ENCODE assay signal across 8 mouse cellular contexts in genomic region chr13:95389866-95390865, GRCm38 (mm10). TPM values are rescaled to one million over a fixed set of nuclear protein-coding genes. Genes with fewer than 3 reads are reported as not detected.
A peak's percentile ranks its signal among the peaks of the same experiment; 100 is the strongest.
DNase-seq lines count a peak whose midpoint lies in the region; ATAC-seq and TF ChIP-seq lines count a peak whose summit lies in the region.

No protein-coding gene starts in this region.

- no peak for ATAC-seq in limb, embryonic 11.5 days (ENCODE audit: insufficient number of reproducible peaks, low FRiP score, low TSS enrichment, low read depth)
- ATAC-seq in midbrain, embryonic 15.5 days (replicated peaks) = peak; percentile 74

- H3K4me3 ChIP-seq in embryonic facial prominence, embryonic 10.5 days = peak overlapping the region; percentile 18; the same call in 1 of the 2 replicates
- H3K4me3 ChIP-seq in kidney, adult 2 months (ENCODE audit: insufficient read depth, low read depth, low read length) = no peak overlapping the region
- H3K4me3 ChIP-seq in limb, embryonic 11.5 days (ENCODE audit: low read depth, low read length) = no peak overlapping the region
- H3K4me3 ChIP-seq in midbrain, embryonic 15.5 days = no peak overlapping the region
- no peak overlapping the region for H3K4me3 ChIP-seq in spleen, adult 2 months (ENCODE audit: extremely low read depth, insufficient read depth, insufficient read length)

- H3K36me3 ChIP-seq in embryonic facial prominence, embryonic 10.5 days (replicated peaks) = no peaks in the 10 kb centered on the region
- H3K36me3 ChIP-seq in kidney, adult 2 months (ENCODE audit: control insufficient read depth, insufficient read depth, low read length) = no peaks in the 10 kb centered on the region
- no peaks in the 10 kb centered on the region for H3K36me3 ChIP-seq in limb, embryonic 11.5 days (ENCODE audit: control insufficient read depth, insufficient read depth, low read length)
- H3K36me3 ChIP-seq in midbrain, embryonic 15.5 days (replicated peaks) = no peaks in the 10 kb centered on the region
- no peaks in the 10 kb centered on the region for H3K36me3 ChIP-seq in spleen, adult 2 months (ENCODE audit: control insufficient read depth, insufficient read depth, low read length)

- peak; percentile 90 for TF ChIP-seq CTCF in kidney, adult 2 months (conservative IDR thresholded peaks at IDR 0.05; ENCODE audit: insufficient read depth, insufficient read length, low read depth, low read length)
- TF ChIP-seq CTCF in spleen, adult 2 months (IDR thresholded peaks at IDR 0.05; ENCODE audit: extremely low read depth, insufficient read depth, insufficient read length, insufficient replicate concordance) = peak; percentile 79; the same call in 1 of the 2 replicates

- WGBS in embryonic facial prominence, embryonic 10.5 days = 33% methylated on average over 24 of the region's 24 CpGs
- 29% methylated on average over 24 of the region's 24 CpGs for WGBS in kidney, adult 2 months
- 34% methylated on average over 24 of the region's 24 CpGs for WGBS in limb, embryonic 11.5 days
- WGBS in midbrain, embryonic 15.5 days = 33% methylated on average over 24 of the region's 24 CpGs
- WGBS in spleen, adult 2 months = 31% methylated on average over 24 of the region's 24 CpGs

- H3K9ac ChIP-seq in limb, embryonic 11.5 days (ENCODE audit: low read length) = 0 out of 2 replicates have a peak overlapping the region, but pooled peaks have one; percentile 23
- H3K9ac ChIP-seq in midbrain, embryonic 15.5 days = peak overlapping the region; percentile 25; the same call in 1 of the 2 replicates

- peak; percentile 9 for DNase-seq in 3134 (ENCODE audit: extremely low read depth, insufficient read length, low spot score)
- DNase-seq in adrenal gland, postnatal 10 days = peak; percentile 85
- peak; percentile 83 for DNase-seq in embryonic facial prominence, embryonic 10.5 days (ENCODE audit: low spot score)
- peak; percentile 59 to 87 for DNase-seq in heart, adult 18-20 months
- peak; percentile 73 for DNase-seq in kidney, adult 2 months
- DNase-seq in limb, embryonic 11.5 days (ENCODE audit: low spot score) = peak; percentile 89
- DNase-seq in spleen, adult 2 months (ENCODE audit: low read depth in 1 of 2, low spot score in 2 of 2) = peak; percentile 41 to 68

- no peak overlapping the region for H3K4me2 ChIP-seq in limb, embryonic 11.5 days (ENCODE audit: low read depth, severe bottlenecking)
- H3K4me2 ChIP-seq in midbrain, embryonic 15.5 days = peak overlapping the region; percentile 37

- no peak for TF ChIP-seq POLR2A in kidney, adult 2 months (IDR thresholded peaks at IDR 0.05; ENCODE audit: low read depth, low read length)
- no peak for TF ChIP-seq POLR2A in spleen, adult 2 months (IDR thresholded peaks at IDR 0.05; ENCODE audit: low read depth, low read length)

- H3K9me3 ChIP-seq in embryonic facial prominence, embryonic 10.5 days = peaks cover 1% of the 10 kb centered on the region; the same call in 1 of the 2 replicates
- H3K9me3 ChIP-seq in limb, embryonic 11.5 days (ENCODE audit: control insufficient read depth, low read length) = 0 out of 2 replicates have a peak, but pooled peaks cover under 1% of the 10 kb centered on the region
- H3K9me3 ChIP-seq in midbrain, embryonic 15.5 days = no peaks in the 10 kb centered on the region

- H3K27ac ChIP-seq in embryonic facial prominence, embryonic 10.5 days (replicated peaks) = no peak overlapping the region; the same call in 1 of the 2 replicates
- H3K27ac ChIP-seq in kidney, adult 2 months (ENCODE audit: insufficient read depth, low read depth, low read length) = no peak overlapping the region
- no peak overlapping the region for H3K27ac ChIP-seq in limb, embryonic 11.5 days (replicated peaks; ENCODE audit: low read depth, low read length)
- peak overlapping the region; percentile 61; the same call in 1 of the 2 replicates for H3K27ac ChIP-seq in midbrain, embryonic 15.5 days
- no peak overlapping the region for H3K27ac ChIP-seq in spleen, adult 2 months (ENCODE audit: insufficient read depth, low read length)

- H3K4me1 ChIP-seq in embryonic facial prominence, embryonic 10.5 days = no peaks in the 10 kb centered on the region
- no peaks in the 10 kb centered on the region for H3K4me1 ChIP-seq in kidney, adult 2 months (ENCODE audit: control insufficient read depth, insufficient read depth, low read length)
- no peaks in the 10 kb centered on the region for H3K4me1 ChIP-seq in limb, embryonic 11.5 days (ENCODE audit: control insufficient read depth, insufficient read depth, low read length)
- H3K4me1 ChIP-seq in midbrain, embryonic 15.5 days = peaks cover 4% of the 10 kb centered on the region
- no peaks in the 10 kb centered on the region for H3K4me1 ChIP-seq in spleen, adult 2 months (ENCODE audit: control insufficient read depth, insufficient read depth, insufficient read length)

- no peaks in the 10 kb centered on the region for H3K27me3 ChIP-seq in embryonic facial prominence, embryonic 10.5 days (replicated peaks; ENCODE audit: low read depth, poor library complexity, severe bottlenecking)
- H3K27me3 ChIP-seq in kidney, adult 2 months (replicated peaks; ENCODE audit: control insufficient read depth, insufficient read depth, low read length) = no peaks in the 10 kb centered on the region
- no peaks in the 10 kb centered on the region for H3K27me3 ChIP-seq in limb, embryonic 11.5 days (ENCODE audit: control insufficient read depth, insufficient read depth, low read length)
- no peaks in the 10 kb centered on the region for H3K27me3 ChIP-seq in midbrain, embryonic 15.5 days (replicated peaks)
- H3K27me3 ChIP-seq in spleen, adult 2 months (ENCODE audit: control insufficient read depth, insufficient read depth, low read length) = no peaks in the 10 kb centered on the region

RNA-seq across cellular contexts. Expression of gene Aggf1, which starts 15.0 kb away (rescaled TPM):
- total RNA-seq in adrenal gland, postnatal 10 days (2021) = 10 to 100 TPM; 30.0 to 36.7 TPM
- polyA plus RNA-seq in embryonic facial prominence, embryonic 10.5 days (2016; fragmentation: Nextera tagmentation; extraction: Ambion mirVana) = 38.0 and 38.1 TPM in 2 replicates
- 10 to 100 TPM; 23.2 to 24.2 TPM for total RNA-seq in heart, adult 18-20 months (2021)
- polyA plus RNA-seq in kidney, adult 2 months (2012; rRNA removed) = 14.6 and 15.4 TPM in 2 replicates
- 45.1 and 45.5 TPM in 2 replicates for polyA plus RNA-seq in limb, embryonic 11.5 days (2014; fragmentation: Nextera tagmentation; extraction: Ambion mirVana)
- polyA plus RNA-seq in midbrain, embryonic 15.5 days (2015; fragmentation: Nextera tagmentation; extraction: Ambion mirVana) = 41.8 and 42.9 TPM in 2 replicates
- polyA plus RNA-seq in spleen, adult 2 months (2012; rRNA removed) = 10.9 and 16.0 TPM in 2 replicates

RNA-seq across cellular contexts. Expression of gene Crhbp, which starts 54.6 kb away (rescaled TPM):
- total RNA-seq in adrenal gland, postnatal 10 days (2021) = not detected
- 0.80 and 1.4 TPM in 2 replicates for polyA plus RNA-seq in embryonic facial prominence, embryonic 10.5 days (2016; fragmentation: Nextera tagmentation; extraction: Ambion mirVana)
- total RNA-seq in heart, adult 18-20 months (2021) = not detected
- polyA plus RNA-seq in kidney, adult 2 months (2012; rRNA removed) = 0.05 TPM in 1 of 2 replicates, not detected in the other
- polyA plus RNA-seq in limb, embryonic 11.5 days (2014; fragmentation: Nextera tagmentation; extraction: Ambion mirVana) = 1.4 and 3.5 TPM in 2 replicates
- 2.7 and 3.4 TPM in 2 replicates for polyA plus RNA-seq in midbrain, embryonic 15.5 days (2015; fragmentation: Nextera tagmentation; extraction: Ambion mirVana)
- polyA plus RNA-seq in spleen, adult 2 months (2012; rRNA removed) = 0.05 TPM in 1 of 2 replicates, not detected in the other

Comparison
In these comparisons a context has a peak if more than half of its experiments do, and no peak if none do; other contexts are left out.
1. DNase-seq: peak in every context shown above with its lines; median percentile 89 in limb, embryonic 11.5 days; 85 in adrenal gland, postnatal 10 days; 83 in embryonic facial prominence, embryonic 10.5 days; 73 in heart, adult 18-20 months; 73 in kidney, adult 2 months; 54 in spleen, adult 2 months; 9 in 3134.